Mouse (Mus musculus) urinary bladder, postnatal 10 days (tissue): Measurements from ENCODE around the gene Xirp1.
"Not testable (repeated sequence)": the region's sequence is repeated elsewhere in the genome, so short reads cannot be mapped to it uniquely, and the experiment has no call there.

Experiments used
- DNase-seq: peaks from one replicate; pipeline ENCODE4 v3.0.0; 2022; ENCODE audit warnings: low spot score

The Xirp1 gene

DNA sequence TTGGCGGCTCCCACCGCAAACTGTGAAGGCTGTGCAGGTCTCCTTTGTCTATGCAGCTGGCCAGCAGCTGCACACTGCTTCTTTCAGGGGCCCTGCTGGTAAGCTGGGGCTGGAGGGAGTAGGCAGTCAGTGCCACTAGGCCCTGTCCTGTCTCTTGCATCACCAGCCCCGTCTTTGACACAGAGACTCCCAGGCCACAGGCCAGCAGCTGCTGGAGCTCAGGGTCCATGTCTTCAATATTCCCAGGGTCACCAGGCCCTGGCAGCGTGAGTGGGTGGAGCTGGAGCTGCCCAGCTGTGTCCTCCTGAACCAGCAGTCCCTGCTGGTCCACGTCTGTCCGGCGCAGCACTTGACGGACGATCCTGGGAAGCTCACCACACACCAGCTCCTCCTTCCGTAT, 6.4 kb downstream of the Xirp1 start:
- DNase-seq = no peak

DNA sequence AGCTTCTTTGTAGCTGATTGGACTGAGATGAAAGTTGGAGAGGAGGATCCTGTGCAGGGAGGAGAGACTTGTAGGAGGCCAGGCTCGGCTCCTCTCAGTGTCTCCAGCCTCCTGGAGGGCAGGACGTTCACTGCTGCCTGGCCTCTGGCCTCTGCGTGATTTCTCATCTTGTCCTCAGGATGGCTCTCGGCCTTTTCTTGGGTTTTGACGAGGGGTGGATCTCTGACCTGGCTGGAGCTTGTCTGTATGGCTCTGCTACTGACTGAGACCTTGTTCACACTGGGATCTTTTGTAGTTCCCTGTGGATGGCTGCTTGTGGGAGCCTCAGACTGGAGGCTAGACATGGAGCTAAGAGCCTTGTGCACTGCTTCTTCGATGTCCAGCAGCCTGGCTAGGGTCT, 8.6 kb downstream of the Xirp1 start:
- DNase-seq = no peak

DNA sequence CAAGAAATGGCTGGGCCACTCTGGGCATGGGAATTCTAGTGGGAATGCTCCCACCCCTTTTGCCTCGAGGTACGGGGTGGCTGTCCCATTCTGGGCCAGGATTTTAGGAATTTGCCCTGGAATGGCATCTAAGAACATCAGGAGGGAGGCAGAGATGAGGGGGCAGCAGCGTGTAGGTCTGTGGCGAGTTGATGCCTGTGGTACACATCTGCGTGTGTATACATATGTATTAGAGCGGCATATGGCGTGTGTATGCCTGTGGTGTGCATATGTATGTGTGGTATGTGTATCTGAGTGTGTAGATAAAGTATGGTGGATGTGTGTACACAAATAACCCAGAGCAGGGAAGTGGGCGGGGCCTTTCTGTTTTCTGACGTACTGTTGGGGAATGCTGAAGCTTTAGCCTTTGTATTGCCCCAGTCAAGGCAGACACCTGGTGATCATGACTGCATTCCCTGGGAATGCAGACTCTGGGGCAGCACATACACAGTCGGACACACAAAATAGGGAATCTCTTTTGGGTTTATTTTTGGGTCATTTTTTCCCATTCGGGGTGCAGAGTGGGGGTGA, 10.1 kb downstream of the Xirp1 start:
- DNase-seq = no peak

DNA sequence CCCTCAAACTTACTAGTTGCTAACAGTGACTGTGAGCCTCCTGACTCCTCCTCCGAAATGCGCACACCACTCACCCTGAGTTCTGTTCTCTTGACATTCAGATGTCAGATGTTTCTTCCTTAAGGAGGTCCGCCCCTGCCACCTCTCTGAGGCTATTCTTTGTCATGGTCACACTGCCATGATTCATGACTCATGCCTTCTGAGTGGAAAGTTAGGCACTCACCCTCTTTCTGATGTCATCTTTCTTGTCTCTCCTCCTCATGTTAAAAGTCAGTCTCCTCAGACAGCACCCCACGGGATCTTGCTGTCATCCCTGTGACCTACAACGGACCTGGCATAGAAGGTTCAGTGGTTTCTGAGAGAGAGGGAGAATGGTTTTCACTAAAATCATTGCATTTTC, 10.6 kb downstream of the Xirp1 start:
- no peak for DNase-seq

DNA sequence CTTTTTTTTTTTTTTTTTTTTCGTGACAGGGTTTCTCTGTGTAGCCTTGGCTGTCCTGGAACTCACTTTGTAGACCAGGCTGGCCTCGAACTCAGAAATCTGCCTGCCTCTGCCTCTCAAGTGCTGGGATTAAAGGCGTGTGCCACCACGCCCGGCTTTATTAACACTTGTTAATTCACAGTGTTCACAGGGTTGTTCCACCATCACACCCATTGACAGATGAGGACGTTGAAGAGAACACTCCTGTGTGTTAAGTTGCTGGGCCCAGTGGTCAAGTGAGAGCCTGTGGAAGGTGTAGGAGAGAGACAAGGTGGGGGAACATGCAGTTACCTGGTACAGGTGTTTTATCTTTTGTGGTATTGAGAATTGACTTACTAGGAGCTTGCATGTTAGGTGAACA, 11.2 kb downstream of the Xirp1 start:
- DNase-seq = not testable (repeated sequence)

DNA sequence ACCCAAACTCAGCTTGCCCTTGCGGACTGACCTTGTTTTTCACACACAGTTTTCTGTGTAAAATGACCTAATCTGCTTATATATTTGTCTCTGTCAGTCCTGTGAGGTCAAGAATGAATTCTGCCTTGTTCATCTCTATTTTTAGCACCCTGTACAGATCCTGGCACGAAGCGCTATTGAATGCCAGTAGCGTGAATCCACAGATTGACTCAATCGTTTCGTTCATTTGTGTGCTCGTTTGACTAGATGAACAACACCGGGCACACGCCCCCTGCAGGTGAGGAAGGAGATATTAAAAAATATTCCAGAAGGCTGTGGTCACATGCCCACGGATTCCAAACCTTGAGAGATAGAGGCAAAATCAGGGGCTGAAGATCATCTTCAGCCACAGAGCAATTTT, 11.9 kb downstream of the Xirp1 start:
- DNase-seq = no peak

DNA sequence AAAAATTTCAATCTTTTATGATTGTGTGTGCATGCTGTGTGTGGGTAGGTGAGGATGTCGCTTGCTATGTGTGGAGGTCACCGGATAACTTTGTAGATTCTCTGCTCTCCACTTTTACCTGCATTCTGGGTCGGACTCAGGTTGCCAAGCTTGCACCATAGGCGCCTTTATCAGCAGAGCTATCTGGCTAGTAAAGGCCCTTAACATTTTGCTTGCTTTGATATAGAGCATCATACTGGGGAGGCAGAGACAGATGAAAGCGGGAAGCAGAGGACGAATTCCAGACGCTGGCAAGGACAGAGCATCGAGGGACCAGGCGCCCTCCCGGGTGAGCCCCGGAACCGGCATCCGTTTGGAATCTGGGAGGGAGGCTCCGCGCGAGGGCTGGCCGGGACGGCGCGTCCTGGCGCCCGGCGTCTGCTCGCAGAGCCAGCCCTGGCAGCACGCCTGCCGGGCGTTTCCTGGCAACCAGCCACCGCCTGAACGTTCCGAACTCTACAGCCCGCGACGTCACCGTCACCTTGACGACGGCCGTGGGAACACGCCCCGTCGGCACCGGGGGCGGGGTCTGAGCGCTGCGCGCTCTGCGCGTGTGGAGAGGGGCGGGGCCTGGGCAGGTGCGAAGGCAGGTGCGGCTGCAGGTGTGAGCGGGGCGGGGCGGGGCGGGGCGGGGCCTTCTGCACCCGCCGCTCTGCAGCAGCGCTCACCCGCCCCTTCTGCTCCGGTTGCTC, 12.5 kb downstream of the Xirp1 start:
- peak; percentile 99 for DNase-seq

DNA sequence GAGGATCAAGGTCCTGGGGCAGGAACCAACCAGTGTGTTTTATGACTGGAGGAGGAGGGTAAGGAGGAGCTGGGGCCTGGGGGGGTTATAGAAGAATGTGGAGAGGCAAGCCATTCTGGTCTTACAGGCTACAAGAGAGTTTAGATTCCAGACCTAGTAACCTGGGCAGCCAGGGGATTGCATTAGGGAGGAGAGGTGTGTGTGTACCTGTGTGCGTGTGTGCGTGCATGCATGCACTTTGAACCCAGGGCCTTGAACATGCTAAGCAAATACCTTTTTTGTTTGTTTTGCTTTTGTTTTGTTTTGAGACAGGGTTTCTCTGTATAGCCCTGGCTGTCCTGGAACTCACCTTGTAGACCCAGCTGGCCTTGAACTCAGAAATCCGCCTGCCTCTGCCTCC, 13.5 kb downstream of the Xirp1 start:
- no peak for DNase-seq

DNA sequence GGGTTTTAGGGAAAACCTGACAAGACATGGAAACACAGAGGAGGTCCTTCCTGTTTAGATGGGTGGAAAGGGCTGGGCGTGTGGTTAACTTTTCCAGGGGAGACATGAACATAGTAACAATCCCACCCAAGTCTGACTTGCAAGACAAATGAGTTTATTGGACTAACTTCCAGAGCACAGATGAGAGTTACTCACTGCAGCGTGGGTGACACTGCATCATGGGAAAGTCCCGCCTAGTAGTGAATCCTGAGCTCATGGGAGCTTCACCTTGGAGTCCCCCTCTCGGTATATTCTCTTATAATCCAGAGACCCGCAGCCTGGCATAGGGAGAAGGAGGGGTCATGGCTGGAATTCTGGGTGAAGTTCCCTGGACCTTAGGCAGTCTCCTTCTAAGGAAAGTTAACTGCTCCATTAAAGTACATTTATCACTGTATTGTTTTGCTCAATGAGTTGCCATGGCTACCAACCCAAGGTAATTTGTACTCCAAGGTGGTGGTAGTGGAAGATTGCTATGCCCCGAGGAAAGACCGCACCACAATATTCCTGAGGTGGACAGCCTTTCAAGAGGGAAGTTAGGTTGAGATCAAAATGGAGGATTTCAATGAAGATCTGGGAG, 14.1 kb downstream of the Xirp1 start:
- no peak for DNase-seq

DNA sequence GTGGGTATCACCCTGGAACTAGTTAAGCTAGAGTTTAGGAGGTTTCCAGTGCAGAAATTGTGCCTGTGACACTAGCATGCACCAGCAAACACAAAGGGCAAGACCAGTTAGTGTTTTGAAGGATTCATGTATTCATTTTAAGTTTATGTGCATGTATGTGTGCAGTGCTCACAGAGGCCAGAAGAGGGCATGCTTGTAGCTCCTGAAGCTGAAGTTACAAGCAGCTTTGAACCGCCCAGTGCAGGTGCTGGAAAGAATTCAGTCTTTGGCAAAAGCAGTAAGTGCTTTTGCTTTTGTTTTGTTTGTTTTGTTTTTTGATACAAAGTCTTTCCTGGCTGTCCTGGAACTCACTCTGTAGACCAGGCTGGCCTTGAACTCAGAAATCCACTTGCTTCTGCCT, 15.6 kb downstream of the Xirp1 start:
- DNase-seq = no peak

DNA sequence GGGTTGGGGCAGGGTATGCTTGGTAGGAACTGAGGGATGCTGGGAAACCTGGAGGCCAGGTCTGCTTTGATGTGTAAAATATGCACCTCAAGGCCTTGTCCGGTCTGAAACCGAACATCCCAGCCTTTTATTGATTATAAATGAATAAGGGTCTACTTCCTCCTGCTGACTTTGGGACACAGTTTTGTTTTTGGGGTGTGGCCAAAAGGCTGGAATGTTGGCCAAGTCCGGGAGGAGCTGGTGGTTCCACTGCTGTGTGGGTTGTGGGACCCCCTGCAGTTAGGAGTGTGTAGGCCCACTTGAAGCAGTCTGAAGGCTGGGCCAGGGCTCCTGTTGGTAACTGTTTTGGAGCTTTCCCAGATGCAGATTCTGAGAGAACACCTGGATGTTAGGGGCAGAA, 17.5 kb downstream of the Xirp1 start:
- DNase-seq = no peak

DNA sequence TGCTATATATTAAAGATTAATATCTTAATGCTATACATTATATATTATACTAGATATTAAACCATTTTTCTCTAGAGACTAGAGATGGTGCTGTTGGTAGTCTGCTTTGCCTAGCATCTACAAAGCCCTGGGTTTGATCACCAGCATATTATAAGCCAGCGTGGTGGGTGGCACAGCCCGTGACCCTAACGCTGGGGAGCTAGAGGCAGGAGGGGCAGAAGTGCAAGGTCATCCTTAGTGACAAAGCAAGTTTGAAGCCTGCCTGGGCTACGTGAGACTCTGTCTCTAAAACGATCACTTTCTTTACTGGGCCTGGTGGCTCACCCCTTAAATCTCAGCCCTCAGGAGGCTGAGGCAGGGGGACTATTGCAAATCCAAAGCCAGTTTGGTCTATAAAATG, 20.5 kb downstream of the Xirp1 start:
- no peak for DNase-seq

DNA sequence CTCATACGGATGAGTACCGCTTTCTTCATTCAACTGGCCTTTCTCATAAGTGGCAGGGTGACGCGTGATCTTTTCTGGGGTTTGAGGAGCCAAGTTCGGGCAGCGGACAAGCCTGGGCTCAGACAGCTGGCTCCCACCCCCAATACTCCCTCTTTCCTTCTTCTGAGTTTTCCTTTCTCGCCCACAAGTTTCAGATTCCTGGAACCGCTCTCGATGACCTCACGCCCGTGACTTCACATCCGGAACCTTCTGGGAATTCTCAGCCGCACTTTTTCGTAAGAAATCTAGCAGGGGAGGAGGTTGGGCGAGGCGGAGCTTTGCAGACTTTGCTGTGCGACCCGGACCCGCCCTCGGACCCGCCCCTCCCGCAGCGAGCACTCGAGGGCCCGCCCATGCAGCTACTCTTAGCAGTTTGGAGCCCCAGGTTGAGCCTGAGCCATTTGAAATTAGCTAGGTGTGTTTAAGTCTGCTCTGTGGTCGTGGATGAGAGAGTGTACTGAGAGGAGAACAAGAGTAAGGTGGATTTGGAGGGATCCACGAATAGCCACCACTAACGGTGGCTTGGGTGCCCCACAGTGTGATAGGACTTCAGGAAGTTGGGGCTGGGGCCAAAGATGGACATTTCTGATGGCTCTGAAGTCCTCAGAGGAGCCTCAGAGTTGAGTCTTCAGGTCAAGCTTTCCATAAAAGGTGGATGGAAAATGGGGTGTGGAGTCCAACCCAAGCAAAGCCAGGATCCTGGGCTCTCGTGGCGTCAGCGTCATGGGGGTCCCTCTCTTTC, 21.3 kb downstream of the Xirp1 start:
- DNase-seq = peak; percentile 55

DNA sequence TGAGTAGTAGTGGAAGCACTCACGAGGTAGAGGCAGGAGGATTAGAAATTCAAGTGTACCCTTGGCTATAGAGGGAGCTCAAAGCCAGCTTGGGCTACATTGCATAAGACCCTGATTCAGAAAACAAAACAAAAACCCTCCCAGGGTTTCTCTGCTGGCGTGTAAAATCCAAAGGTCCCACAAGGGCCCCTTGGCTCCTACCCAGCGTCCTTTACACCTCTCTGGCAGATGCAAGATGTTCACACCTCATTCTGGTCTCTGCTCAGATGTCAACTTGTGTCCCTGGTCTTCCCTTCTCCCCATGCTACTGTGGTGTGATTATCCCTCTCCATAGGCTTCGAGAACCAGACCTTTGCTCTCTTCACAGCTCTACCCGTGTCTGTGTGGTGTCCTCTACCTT, 22.6 kb downstream of the Xirp1 start:
- no peak for DNase-seq

DNA sequence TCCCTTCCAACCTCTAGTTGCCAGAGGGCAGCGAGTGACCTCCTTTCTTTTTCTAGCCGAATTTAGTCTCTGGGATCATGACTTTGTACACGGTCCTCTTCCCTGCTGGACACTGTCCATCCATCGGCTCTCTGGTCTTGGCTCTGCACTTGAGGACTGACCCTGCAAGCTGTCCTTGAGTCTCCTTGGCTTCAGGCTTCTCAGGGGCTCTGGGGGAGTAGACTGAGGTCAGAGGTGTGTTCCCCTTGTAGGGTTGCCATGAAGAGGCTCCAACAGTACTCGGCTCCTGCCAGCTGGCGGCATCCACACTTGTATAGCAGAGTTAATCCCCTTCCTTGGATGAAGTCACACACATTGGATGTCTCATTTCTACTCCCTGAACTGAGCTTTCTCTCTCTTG, 23.8 kb downstream of the Xirp1 start:
- DNase-seq = no peak

DNA sequence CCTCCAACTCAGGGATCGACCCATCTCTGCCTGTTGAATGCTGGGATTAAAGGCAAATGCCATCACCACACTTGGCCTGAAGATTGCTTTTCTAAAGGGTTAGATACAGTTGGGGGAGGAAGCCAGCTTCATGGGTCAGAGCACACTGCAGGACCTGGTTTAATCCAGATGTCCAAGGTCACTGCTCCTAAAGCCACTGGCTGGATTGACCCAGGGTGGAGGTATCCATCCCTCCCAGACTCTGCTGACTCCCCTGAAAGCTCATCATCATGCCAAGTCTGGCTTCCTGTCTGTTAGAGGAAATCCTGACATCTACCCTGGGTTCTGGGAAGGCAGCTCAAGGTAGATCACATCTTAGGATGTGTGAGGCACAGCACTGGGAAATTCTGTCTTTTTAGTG, 24.6 kb downstream of the Xirp1 start:
- DNase-seq = no peak

DNA sequence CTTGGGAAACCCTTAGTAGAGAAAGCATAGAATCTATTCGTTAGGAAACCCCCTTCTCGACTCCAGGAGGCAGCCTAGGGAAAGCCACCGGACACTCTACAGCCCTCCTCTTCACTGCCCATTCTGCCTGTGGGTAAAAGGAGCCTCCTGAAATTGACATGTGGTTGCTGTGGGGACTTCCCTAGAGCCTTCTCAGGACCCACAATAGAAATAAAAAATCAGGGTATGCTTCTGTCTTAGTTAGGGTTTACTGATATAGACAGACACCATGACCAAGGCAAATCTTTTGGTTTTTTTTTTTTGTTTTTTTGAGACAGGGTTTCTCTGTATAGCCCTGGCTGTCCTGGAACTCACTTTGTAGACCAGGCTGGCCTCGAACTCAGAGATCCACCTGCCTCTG, 27.3 kb downstream of the Xirp1 start:
- DNase-seq = no peak

DNA sequence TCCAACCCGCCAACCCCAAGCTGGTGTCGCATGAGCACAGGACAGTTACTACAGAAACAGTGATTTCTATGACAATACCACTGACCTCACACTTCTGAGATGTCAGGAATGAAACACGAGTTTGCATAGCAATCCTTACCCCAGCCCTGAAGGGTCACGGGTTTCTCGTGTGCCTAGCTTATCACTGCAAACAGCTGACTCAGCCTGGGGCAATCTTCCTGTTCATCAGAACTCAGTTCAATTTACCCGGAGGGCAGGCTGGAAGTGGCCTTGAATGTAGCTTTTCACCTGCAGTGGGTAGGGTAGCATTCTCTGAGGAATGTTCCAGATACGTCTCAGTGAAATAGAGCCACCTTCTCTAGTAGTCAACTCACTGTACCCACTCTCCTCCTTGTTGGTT, 29.2 kb downstream of the Xirp1 start:
- no peak for DNase-seq

DNA sequence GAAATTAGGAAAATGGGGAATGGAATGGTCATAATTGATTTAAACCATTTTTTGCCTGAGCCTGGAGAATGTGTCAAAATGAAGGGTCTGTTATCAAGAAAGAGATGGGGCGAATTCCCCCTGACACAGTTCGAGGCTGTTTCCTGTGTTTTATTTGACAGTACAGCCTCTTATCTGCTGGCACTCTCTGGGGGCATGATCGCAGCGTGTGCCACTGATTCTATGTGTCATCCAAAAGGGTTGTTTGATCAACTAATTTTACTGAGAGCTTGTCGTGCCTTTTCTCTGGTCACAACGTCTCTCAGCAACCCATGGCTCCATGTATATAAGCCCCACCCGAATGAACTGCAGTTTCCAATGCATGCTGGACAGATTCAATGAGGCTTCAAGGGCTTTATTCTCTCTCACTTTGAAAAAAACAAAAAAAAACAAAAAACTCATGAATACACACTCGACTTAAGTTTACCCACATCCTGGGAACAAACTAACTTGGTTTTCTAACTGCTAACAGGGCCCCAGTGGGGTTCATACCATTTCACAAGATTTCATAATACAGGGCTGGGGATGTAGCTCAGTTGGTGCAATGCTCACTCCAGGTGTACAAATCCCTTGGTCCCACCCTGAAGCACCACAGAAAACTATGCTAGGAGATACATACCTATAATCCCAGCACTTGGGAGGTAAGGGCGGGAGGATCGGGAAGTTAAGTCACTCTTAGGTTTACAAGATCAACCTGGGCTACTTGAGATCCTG, 30.1 kb downstream of the Xirp1 start:
- DNase-seq = no peak

DNA sequence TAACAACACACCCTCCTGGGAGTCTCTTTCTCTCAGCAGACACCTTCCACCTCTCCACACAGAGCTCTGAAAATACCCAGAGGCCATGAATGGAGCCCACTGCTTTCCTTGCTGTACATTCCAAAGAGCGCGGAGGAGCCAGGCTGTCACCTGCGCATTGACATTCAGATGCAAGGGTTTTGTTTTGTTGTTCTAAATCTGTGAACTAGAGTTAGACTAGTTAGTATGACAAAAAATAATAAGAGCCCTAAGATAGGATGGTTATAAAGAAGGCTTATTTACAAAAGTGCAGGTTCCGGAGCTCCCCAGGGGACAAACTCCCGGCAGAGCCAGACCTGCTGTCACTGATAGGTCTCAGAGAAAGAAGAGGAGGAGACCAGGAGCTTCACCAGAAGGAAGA, 32.1 kb downstream of the Xirp1 start:
- DNase-seq = no peak

DNA sequence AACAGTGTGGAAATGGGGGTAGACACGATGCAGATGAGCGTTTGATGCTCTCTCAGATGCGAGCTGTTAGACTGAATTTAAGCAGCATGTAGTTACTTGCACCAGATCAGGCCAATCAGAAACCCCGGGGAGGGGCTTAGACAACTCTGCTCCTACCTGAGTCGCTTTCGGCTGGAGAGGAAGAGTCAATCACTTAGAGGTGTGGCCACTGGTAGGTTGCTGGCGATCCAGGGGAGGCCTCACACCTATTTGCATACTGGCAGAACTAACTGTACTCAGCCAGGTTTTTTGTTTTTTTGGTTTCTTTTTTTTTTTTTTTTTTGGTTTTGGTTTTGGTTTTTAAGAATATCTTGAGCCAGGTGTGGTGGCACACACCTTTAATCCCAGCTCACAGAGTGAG, 35.1 kb downstream of the Xirp1 start:
- DNase-seq = no peak

DNA sequence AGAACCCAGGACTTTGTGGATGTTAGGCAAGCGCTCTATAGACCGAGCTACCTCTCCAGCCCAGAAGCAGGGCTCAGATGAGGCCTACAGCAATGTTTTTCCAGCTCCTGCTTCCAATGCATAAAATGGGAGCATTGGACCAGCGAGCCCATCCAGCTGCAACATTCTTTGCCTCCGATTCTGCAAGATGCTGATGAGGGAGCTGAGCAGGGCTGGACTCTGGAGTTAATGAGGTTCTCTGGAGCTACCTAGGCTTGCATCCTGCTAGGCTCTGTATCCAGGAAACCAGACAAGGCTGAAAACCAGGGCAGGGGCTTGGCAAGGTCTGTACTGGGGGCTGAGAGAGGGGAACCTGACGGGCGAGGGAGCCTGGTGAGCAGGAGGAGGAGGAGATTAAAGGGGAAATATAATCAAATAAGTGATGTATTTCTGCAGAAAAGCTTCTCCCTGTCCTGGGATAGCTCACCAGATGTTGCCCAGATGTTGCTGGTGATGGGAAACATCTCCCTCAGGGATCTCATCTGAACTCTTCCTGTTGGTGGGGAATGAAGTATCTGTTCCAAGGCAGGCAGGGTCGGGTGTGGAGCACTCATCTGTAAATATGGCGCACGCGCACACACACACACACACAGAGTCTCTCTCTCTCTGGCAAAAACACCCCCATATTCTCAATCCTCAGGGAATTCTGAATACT, 37.4 kb downstream of the Xirp1 start:
- no peak for DNase-seq
